Mouse (Mus musculus) cerebellum, adult 2 months (tissue): ENCODE measurements around the gene H2-Eb2.

Experiments
- CTCF ChIP-seq: fragments of 200-500 bp; IDR thresholded peaks from 2 replicates; pipeline ENCODE4 v1.5.1; 2011; ENCODE audit warnings: low read depth, mild to moderate bottlenecking, control low read depth, low read length, moderate library complexity, borderline replicate concordance; ENCODE audit not compliant: insufficient read depth
- POLR2A ChIP-seq: fragments of 200-500 bp; IDR thresholded peaks from 2 replicates; pipeline ENCODE4 v1.6.1; 2011; ENCODE audit warnings: low read length, control low read depth, borderline replicate concordance; ENCODE audit not compliant: insufficient read depth

GRCm38 (mm10) chr17:34315512-34315911 is 10.0 kb upstream of the H2-Eb2 start:
- TF ChIP-seq POLR2A (no peak), CTCF (no peak)
